Mouse (Mus musculus): ENCODE measurements at regions not wholly inside any gene's neighbourhood (a gene's known extent, or its start where the extent isn't known, plus 50 kb on each side); places are given as distances from the start of the nearest gene placed in this dataset.

GRCm38 (mm10) chr3:129131140-129131539 lies 68.5 kb upstream of the Pitx2 start:
- TF ChIP-seq CTCF (IDR thresholded peaks at IDR 0.05; ENCODE audit: low read depth), result no peak
- TF ChIP-seq EP300 (IDR thresholded peaks at IDR 0.05; ENCODE audit: low read depth), result no peak
